Mouse (Mus musculus): ENCODE measurements at regions not wholly inside any gene's neighbourhood (a gene's known extent, or its start where the extent isn't known, plus 50 kb on each side); places are given as distances from the start of the nearest gene placed in this dataset.
A peak's percentile ranks its signal among the peaks of the same experiment; 100 is the strongest.

GRCm38 (mm10) chr17:72993134-72993533 is 75.0 kb downstream of the Lbh start:
- DNase-seq = no peak

- no peak for DNase-seq
Observed at GRCm38 (mm10) chr17:72993626-72994025, 75.5 kb downstream of the Lbh start.

- no peak for DNase-seq
Observed at GRCm38 (mm10) chr17:72996539-72996938, 78.4 kb downstream of the Lbh start.

GRCm38 (mm10) chr17:72997301-72997921 is 79.3 kb downstream of the Lbh start:
- DNase-seq = no peak

GRCm38 (mm10) chr17:73005100-73005499 is 87.0 kb downstream of the Lbh start:
- no peak for DNase-seq

- peak; percentile 44 for DNase-seq
Observed at GRCm38 (mm10) chr17:73008901-73009300, 90.8 kb downstream of the Lbh start.

- DNase-seq = peak; percentile 30
Observed at GRCm38 (mm10) chr17:73009962-73010361, 91.9 kb downstream of the Lbh start.

- no peak for DNase-seq
Observed at GRCm38 (mm10) chr17:73012356-73012755, 94.3 kb downstream of the Lbh start.

GRCm38 (mm10) chr17:73012954-73013353 is 94.8 kb upstream of the Lclat1 start:
- DNase-seq = no peak

- DNase-seq = no peak
Observed at GRCm38 (mm10) chr17:73014090-73014853, 93.5 kb upstream of the Lclat1 start.

GRCm38 (mm10) chr17:73017173-73017572 is 90.6 kb upstream of the Lclat1 start:
- no peak for DNase-seq

- no peak for DNase-seq
Observed at GRCm38 (mm10) chr17:73022630-73023051, 85.1 kb upstream of the Lclat1 start.

GRCm38 (mm10) chr17:73023362-73024107 is 84.2 kb upstream of the Lclat1 start:
- DNase-seq = no peak

- DNase-seq = no peak
Observed at GRCm38 (mm10) chr17:73027122-73027521, 80.7 kb upstream of the Lclat1 start.

GRCm38 (mm10) chr17:73031796-73032195 is 76.0 kb upstream of the Lclat1 start:
- no peak for DNase-seq

GRCm38 (mm10) chr17:73032326-73032725 is 75.5 kb upstream of the Lclat1 start:
- no peak for DNase-seq

GRCm38 (mm10) chr17:73034420-73034819 is 73.4 kb upstream of the Lclat1 start:
- no peak for DNase-seq

GRCm38 (mm10) chr17:73034981-73035481 is 72.8 kb upstream of the Lclat1 start:
- no peak for DNase-seq

GRCm38 (mm10) chr17:73036845-73037244 is 70.9 kb upstream of the Lclat1 start:
- DNase-seq = no peak

- no peak for DNase-seq
Observed at GRCm38 (mm10) chr17:73038586-73038985, 69.2 kb upstream of the Lclat1 start.

- DNase-seq = no peak
Observed at GRCm38 (mm10) chr17:73044918-73045580, 62.7 kb upstream of the Lclat1 start.

- DNase-seq = no peak
Observed at GRCm38 (mm10) chr17:73046985-73047384, 60.8 kb upstream of the Lclat1 start.

- no peak for DNase-seq
Observed at GRCm38 (mm10) chr17:73048164-73048563, 59.6 kb upstream of the Lclat1 start.
